Mouse (Mus musculus) heart, embryonic 11.5 days (tissue): ENCODE data around the gene Pias1. TPM values are rescaled to one million over a fixed set of nuclear protein-coding genes. Genes with fewer than 3 reads are reported as not detected.

Source experiments
- ATAC-seq: fragments of 200-750 bp; cut with Nextera tagmentation; replicated peaks from 2 replicates; pipeline ENCODE4 v1.8.0; 2017; ENCODE audit warnings: moderate library complexity; ENCODE audit not compliant: insufficient number of reproducible peaks, low FRiP score, low TSS enrichment
- H3K27ac ChIP-seq: fragments of 300-500 bp; sonication (generic); 2 replicates; pipeline ENCODE4 v1.5.1; 2014; ENCODE audit warnings: mild to moderate bottlenecking, low read depth, low read length
- H3K27me3 ChIP-seq: fragments of 300-500 bp; sonication (generic); 2 replicates; pipeline ENCODE4 v1.6.1; 2014; ENCODE audit warnings: mild to moderate bottlenecking, low read length, mixed read lengths; ENCODE audit not compliant: control insufficient read depth, insufficient read depth
- H3K36me3 ChIP-seq: fragments of 300-500 bp; sonication (generic); 2 replicates; pipeline ENCODE4 v1.6.1; 2014; ENCODE audit warnings: mild to moderate bottlenecking, low read length, moderate library complexity, mixed read lengths; ENCODE audit not compliant: control insufficient read depth, insufficient read depth
- H3K4me1 ChIP-seq: fragments of 300-500 bp; sonication (generic); 2 replicates; pipeline ENCODE4 v1.6.1; 2014; ENCODE audit warnings: low read length; ENCODE audit not compliant: control insufficient read depth, insufficient read depth
- H3K4me2 ChIP-seq: fragments of 300-500 bp; sonication (generic); 2 replicates; pipeline ENCODE4 v1.6.1; 2014; ENCODE audit warnings: mild to moderate bottlenecking, moderate library complexity
- H3K4me3 ChIP-seq: fragments of 300-500 bp; sonication (generic); 2 replicates; pipeline ENCODE4 v1.5.1; 2014; ENCODE audit warnings: low read depth, low read length
- H3K9ac ChIP-seq: fragments of 300-500 bp; sonication (generic); 2 replicates; pipeline ENCODE4 v1.6.1; 2014; ENCODE audit warnings: mild to moderate bottlenecking, low read depth, low read length, moderate library complexity
- H3K9me3 ChIP-seq: fragments of 300-500 bp; sonication (generic); replicated peaks from 2 replicates; pipeline ENCODE4 v1.6.1; 2016; ENCODE audit warnings: low read length; ENCODE audit not compliant: control insufficient read depth
- WGBS: fragments of 180-500 bp; shearing (Covaris S2); extraction: QIAGEN DNeasy Blood & Tissue Kit; methylation state at CpG from one replicate; pipeline ENCODE4 v1.1.7; 2014; ENCODE audit not compliant: insufficient replicate concordance; 5-methylcytosine and 5-hydroxymethylcytosine counted together
- polyA plus RNA-seq: library from polyadenylated mRNA; unstranded; fragments of >200 nt; fragmentation: Nextera tagmentation; extraction: Ambion mirVana; gene quantifications from 2 replicates; pipeline ENCODE4 v1.2.1, GENCODE M21; 2014

Gene Pias1
- polyA plus RNA-seq, 1 experiment from 2014 or later, result 43.7 TPM

DNA sequence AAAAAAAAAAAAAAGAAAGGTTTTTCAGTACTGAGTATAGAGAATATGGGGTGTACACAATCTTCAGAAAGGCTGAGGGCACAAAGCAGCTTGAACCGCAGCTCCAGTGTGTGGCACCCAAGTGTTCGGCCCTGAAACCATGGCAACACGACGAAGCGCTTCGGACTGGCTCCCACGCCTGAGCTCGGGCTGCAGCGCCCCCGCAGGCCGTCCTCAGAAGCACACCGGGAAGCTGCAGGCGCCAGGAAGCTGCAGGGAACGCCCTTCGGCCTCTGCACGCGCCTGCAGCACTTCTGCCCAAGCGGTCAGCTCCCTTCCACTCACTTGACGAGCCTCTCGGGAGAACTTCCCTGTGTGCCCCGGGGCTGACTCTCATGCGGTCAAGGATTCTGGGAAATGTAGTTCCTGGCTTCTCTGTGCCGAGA lies 159.1 kb downstream of the Pias1 start:
- peak overlapping the region; percentile 29 for H3K4me3 ChIP-seq
- no peak overlapping the region for H3K27ac ChIP-seq
- H3K4me1 ChIP-seq, result peaks cover 11% of the 10 kb centered on the region
- H3K36me3 ChIP-seq, result no peaks in the 10 kb centered on the region
- H3K27me3 ChIP-seq, result no peaks in the 10 kb centered on the region
- under 1% methylated on average over 23 of the region's 23 CpGs for WGBS
- ATAC-seq, result peak; percentile 90
- H3K4me2 ChIP-seq, result peak overlapping the region; percentile 65
- no peaks in the 10 kb centered on the region for H3K9me3 ChIP-seq
- H3K9ac ChIP-seq, result no peak overlapping the region; the same call in 1 of the 2 replicates

Other genes starting within 250 kb of the Pias1 start
- 22.1 and 25.0 TPM in 2 replicates for gene Fem1b, start 176.0 kb downstream of the Pias1 start, polyA plus RNA-seq
- gene Cln6, start 149.1 kb downstream of the Pias1 start, polyA plus RNA-seq, result 17.9 and 21.0 TPM in 2 replicates
- 0.24 and 0.79 TPM in 2 replicates for gene Calml4, start 129.8 kb downstream of the Pias1 start, polyA plus RNA-seq
- not detected in 2 replicates for gene Skor1, start 161.0 kb upstream of the Pias1 start, polyA plus RNA-seq